Mouse (Mus musculus): ENCODE measurements at regions not wholly inside any gene's neighbourhood (a gene's known extent, or its start where the extent isn't known, plus 50 kb on each side); places are given as distances from the start of the nearest gene placed in this dataset.
A peak's percentile ranks its signal among the peaks of the same experiment; 100 is the strongest.

DNA sequence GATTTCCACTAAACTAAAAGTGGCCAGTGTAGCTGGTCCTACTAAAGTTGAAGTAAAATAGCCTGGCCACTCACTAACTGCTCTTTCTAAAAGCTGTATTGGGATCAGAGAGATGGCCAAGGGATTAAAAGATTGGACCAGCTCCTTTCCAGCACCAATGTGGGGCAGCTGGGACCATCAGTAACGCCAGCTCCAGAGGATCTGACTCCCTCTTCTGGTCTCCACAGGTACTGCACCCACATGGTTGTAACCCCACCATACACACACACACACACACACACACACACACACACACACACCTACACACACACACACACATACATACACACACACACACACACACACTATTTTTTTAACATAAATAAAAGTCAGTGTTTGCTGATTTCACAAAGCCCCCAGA is 122.1 kb upstream of the Topaz1 start:
- DNase-seq (ENCODE audit: low read depth, low spot score), result no peak

DNA sequence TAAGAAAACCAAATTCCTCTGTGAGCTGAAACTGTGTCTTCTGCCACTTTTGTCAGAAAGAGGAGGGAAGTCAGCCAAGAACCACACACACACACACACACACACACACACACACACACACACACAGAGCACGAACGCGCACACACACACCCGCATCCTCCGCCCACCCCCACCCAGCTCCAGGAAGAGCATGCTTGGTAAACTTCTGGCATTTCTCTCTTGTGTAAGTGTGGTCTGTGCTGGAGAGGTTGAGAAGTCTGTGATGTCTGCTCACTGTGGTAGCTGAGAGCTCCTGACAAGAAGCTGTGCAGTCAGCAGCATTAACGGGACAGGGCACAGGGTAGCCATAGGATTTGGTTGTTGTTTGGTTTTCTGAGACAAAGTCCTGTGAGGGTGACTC is 120.8 kb upstream of the Topaz1 start:
- DNase-seq (ENCODE audit: low read depth, low spot score), result no peak

DNA sequence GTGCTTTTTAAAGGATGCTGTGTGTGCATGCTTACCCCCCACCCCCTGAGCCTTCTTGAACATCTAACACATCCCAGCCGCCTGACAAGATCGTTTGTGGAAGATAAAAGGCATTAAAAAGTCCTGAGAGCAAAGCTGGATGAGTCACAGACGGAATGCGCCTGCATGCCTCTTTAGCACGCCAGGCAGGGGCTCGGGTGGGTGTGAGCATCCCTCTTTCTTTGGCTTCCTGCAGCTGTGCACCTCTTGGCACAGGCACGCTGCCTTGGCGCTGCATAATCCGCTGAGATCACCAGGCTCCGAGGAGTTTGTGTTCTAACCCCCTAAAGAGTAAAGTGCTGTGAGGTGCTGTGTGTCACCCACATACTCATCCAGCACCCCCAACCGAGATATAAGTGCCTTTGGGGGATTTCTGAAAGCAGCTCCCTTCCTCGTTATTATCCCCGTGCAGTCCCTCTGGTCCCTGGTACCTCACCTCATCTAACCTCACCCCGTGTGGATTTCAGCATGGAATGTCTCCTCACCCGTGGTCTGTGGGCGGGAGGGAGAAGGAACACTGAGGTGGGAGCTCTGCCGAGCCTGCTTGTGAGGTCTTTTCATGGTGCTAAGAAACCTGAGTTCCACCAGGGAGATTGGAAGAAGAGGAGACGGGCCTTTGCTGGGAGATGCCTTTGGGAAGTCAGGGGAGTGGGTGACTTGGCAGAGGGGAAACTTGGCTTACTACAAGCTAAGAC is 117.8 kb upstream of the Topaz1 start:
- no peak for DNase-seq (ENCODE audit: low read depth, low spot score)

DNA sequence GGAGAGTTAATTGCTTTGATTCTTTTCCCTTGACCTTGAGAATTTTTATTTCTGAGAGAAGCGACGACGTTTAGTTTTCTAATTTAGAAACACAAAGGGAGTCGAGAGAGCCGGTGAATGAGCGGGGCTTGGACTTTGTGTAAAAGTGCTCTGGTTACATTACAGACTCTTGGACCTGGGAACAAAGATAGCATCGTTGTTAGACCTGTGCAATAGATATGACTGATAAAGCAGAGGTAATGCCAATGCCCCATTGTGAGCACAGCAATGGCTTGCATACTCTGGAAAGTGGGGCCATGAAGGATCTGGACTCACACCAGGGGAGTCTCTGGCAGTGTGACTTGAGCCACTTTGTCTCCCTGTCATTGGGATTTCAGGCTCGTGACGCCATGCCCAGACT is 115.4 kb upstream of the Topaz1 start:
- no peak for DNase-seq (ENCODE audit: low read depth, low spot score)

DNA sequence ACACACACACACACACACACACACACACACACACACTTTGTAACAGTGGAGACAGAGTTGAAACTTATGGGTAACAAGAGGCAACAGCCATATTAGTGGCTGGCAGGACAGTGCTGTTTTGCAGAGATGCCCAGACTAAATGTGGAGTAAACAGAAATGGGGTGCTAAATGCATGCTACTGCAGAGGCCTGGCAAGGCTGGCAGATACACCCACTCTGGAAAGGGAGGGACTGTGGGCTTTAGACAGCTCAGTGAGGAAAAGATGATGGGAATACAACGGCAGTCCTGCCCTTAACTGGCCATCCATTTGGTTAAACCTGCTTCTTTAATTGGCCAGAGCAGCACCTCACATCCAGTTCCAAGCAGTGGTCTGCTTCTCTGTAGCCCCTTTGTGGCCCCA is 113.7 kb upstream of the Topaz1 start:
- DNase-seq (ENCODE audit: low read depth, low spot score), result no peak

DNA sequence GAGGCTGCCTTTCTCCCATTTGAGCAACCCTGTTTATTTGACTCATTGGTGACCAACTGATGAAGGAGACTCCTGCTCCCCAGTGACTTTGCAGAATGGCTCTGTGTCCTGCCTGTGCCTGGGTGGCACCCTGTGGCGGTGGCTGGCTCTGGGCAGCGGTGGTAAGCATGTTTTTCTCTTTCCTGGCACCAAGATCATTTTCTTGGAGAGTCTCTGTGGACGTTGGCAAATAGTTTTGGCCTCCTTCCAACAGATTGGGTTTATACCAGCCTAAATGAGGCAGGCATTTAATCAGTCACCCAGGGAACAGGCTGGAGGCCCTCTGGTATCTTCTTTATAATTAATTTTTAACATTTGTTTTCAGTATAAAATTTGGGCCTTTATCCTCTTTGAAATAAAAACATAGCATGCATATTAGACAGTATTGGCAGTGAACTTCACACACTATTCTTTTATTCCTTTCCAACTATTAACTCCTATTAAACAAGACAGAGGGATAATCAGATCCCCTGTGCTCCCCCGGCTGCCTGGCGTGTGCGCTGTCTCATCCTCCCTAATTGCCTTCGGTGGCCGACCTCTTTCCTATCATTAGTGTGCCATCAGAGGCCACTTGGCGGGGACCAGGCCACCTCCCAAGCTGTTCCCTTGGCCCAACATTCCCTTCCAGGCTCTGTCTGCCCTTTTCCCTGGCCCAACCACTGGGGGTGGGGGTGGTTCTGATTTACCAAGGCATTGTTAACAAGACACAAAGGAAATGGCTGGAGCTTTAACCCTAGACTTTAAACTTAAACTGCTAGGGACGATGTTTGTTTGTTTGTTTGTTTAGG is 111.8 kb upstream of the Topaz1 start:
- DNase-seq (ENCODE audit: low read depth, low spot score), result no peak

DNA sequence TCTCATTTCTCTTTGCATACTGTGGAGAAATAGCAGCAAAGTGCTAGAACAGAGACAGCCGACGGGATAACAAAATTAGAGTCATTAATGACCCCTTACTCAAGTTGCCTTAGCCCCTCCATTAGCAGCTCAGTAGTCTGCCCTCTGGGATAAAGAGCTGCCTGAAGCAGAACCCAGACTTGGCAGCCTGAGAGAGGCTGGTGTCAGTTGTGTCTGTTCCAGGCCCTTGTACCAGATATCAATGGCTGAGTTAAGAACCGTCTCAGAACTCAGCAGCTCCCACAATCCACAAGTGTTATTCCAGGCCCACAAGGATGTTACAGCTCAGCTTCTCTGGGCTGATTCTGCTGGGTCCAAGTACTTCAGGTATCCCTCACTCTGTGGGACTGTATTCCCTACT is 109.6 kb upstream of the Topaz1 start:
- DNase-seq (ENCODE audit: low read depth, low spot score), result no peak

DNA sequence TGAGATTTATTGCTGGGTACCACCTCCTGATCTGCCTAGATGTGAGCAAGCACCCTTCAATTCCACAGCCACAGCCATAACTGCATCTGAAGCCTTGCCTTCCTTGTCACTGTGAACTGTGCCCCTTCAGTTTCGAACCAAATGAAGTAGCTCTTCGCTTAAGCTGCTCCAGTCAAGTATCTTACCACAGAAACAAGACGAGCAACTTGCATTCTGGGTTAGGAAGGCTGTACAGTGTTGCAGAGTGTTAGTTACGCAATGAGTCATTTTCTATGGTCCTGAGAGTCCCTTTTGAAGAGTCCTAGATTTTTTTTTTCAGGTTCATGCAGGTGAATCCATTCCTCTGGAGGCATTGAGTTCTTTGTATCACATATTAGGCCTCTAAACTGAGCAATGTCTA is 107.9 kb upstream of the Topaz1 start:
- DNase-seq (ENCODE audit: low read depth, low spot score), result no peak

DNA sequence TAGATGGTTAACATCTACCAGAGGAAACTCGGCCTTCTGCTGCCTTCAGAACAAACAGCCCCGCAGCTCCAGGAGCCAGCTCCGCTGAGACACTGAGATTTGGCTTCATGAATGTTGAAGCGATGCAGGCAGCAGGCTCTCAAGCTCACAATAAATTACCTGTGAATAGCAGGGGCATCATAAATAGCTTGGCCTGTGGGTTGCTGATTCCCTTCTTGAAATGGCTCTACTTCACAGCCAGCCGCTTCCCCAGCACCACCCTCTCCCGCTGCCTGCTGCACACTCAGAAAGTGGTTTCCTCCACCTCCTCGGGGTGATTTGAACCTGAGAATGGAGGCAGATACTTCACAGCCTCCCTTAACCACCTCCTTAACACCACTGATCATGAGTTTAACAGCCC is 104.2 kb upstream of the Topaz1 start:
- no peak for DNase-seq (ENCODE audit: low read depth, low spot score)

DNA sequence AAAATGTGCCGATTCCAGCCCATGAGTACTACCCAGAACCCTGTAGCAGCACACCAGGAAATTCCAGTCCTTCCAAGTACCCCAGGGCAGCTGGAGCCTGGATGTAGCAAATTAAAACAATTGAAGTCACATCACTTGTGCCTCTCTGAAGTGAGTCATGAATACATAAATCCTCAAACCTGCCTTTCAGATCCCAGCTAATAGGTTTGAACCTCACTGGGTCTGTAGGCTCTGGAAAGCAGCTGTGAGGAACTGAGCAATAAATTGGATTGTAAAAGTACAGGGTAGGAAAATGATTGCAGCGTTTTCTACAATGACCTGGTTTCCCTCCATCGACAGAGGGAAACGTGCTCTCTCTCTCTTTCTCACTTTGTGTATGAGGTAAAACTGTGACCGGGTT is 101.6 kb upstream of the Topaz1 start:
- DNase-seq (ENCODE audit: low read depth, low spot score), result no peak

DNA sequence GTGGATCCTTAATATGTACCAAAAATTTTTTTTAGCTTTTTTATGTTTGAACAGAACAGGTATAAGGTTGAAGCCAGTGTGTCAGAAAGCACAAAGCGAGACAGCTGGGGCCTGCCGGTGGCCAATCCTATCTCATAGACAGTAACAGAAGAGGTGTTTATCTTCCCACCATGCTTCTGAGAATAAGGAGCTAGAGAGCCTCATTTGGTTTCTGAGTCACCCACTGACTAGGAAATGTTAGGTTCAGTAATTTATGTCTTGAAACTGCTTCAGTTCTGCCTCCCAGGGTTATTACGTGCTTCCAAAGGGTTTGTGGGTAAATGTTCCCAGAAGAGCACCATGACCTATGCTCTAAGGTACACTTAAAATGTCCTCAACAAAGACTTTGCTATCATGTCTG is 96.3 kb upstream of the Topaz1 start:
- DNase-seq (ENCODE audit: low read depth, low spot score), result no peak

DNA sequence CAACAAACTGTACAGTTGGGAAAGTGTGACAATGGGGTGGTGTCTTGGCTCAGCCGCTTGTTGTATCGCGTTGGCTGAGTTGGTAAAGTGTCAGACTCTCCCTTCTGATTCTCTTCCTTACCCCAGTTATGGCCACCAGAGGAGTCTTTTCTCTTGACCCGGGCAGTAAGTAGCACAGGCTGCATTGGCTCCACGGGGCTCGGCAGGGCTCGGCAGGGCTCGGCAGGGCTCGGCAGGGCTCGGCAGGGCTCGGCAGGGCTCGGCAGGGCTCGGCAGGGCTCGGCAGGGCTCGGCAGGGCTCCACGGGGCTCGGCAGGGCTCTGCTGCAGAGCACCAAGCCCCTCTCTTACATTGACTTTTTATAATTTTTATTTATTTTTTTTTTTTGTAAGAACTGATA is 91.6 kb upstream of the Topaz1 start:
- peak; percentile 18 for DNase-seq (ENCODE audit: low read depth, low spot score)

DNA sequence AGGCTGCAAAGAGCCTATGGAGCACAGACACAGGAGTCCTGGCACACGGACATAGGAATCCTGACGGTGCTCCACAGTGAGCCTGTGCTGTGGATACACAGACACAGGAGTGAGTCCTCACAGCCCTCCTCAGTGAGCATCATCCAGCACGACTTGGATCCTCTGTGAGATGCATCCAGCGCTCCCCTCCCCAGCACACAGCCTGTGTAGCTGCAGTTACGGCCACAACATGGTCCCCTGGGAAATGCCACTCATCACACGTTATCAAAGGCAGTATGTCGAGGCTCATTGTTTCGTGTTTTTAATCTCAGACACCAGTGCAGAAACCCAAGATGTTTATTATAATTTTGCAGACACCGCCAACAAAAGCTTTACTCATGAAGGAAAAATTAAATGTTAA is 87.1 kb upstream of the Topaz1 start:
- DNase-seq (ENCODE audit: low read depth, low spot score), result no peak

DNA sequence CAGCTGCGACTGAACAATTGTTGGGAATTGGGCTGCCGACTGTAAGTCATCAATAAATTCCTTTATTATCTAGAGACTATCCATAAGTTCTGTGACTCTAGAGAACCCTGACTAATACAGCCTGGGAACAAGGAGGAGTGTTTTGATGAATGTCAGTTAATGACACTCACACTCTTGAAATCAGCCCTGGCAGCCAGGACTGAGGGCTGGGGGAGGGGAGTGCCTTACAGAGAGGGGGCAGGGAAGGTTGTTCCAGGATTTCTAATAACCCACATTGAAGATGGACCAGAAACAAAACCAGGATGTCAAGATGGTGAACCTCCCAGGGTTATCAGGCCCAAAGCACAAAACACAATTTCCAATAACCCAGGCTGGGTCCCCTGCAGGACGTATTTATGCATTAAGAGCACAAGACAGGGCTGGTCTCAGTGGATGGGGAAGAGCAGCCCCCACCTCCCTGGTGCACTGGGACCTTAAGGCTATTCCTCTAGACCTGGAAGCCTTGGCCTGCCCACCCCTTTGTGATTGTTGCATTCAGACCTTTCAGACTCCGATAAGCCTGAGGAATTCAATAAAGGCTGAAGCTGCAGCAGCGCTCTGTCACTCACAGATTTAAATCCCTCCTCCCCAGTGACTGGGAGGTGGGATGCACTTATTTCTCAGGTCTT is 80.0 kb upstream of the Topaz1 start:
- DNase-seq (ENCODE audit: low read depth, low spot score), result no peak

DNA sequence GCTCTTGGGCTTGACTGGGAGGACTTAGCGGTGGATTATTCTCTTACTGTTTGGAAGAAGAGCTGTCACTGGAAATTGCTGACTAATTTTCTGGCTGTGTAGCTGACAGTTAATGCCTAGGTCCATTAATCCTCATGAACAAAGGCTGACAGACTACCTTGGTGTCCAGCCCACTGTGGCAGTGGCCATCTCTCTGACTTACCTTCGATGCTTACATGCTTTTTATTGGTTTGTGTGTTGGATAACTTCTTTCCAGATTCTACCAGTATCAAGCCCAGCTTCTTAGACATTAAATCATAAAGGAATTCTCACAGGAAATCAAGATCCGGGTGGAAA is 79.5 kb upstream of the Topaz1 start:
- DNase-seq (ENCODE audit: low read depth, low spot score), result no peak

DNA sequence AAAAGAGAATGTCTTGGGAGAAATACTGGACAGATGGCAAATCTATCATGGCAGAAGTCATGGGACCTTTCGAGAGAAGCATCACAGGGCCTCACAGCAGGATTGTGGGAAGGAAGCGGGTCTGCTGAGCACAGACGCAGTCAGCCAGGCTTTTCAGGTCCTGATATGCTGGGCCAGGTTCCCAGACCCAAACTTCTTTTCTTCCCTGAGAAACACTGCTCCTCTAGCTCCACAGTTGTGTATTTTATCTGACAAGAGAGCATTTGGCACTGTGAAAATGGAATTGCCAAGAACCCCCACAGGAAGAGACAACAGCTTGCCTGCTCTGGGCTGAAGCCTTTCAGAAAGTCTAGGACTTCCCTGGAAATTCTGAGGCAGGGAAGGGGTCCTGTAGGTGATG is 73.4 kb upstream of the Topaz1 start:
- DNase-seq (ENCODE audit: low read depth, low spot score), result no peak

DNA sequence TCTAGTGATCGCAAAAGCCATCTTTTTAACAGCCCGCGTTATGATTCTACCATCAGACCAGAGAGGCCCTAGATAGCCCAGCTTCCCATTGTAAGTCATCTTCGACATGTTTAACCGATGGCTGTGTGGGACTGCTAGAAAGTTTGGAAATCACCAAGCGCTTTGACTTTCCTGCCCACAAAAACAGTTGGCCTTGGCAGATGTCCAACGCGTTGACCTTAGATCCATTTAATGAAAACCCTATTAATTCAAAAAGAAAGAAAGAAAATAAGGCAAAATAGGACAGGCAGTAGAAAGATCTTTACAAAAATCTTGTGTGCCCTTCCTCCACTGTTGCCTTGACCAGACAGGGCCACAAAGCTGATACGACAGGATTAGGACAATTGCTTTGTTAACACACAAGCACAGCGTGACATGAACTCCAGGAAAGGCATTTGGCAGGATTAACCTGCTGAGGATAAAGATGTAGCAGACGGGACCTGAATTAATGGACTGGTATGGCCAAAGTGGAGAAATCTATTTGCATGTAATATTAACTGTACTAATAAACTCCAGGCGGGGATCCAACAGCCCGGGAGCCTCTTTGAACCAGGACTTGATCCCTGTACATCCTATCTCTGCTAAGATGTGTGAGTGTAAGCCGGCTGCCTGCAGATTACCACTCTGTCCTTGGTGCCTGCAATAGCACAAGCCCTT is 69.0 kb upstream of the Topaz1 start:
- DNase-seq (ENCODE audit: low read depth, low spot score), result no peak

DNA sequence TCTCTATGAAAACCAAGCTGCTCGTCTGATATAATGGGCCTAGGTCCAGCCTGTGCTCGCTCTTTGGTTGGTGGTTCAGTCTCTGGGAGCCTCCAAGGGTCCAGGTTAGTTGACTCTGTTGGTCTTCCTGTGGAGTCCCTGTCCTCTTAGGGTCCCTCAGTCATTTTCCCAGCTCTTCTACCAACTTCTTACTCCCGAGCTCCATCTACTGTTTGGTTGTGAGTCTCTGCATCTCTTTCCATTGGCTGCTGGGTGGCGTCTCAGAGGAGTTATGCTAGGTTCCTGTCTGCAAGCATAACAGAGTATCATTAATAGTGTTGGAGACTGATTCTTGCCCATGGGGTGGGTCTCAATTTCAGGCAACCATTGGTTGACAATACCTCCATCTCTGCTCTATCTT is 60.0 kb upstream of the Topaz1 start:
- peak; percentile 2 for DNase-seq (ENCODE audit: low read depth, low spot score)

DNA sequence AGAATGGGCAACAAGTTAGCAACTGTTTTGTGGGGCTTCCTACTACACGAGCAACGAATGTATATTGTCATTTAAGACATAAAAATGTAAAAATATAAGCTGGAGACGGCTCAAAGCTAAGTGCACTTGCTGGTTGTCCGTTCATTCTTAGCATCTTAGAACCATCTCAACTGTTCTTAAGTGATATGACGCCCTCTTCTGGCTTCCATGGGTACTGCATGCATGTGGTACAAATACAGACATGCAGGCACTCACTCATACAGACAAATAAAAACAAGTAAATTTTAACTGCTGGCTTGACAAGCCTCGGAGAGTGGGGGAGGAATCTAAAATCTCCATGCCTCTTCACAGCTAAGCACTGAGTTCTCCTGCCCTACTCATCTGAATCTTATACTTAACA is 55.3 kb upstream of the Topaz1 start:
- DNase-seq (ENCODE audit: low read depth, low spot score), result peak; percentile 3

DNA sequence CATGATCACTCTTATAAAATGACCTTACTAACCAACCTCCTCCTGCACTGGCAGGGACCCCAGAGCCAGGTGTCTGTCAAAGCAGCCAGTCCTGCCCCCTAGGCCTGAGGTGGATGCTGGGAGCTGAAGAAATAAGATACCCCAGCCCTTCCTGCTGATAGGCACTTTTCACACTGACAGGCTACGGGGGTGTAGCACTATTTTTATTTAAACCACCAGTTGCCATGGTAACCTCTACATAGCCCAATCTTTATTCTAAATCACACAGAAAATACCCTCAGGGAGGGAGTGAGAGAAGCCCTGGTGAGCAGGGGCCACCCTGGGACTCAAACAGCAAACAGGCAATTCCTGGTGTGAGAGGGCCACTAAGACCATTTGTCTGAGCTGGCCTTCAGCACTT is 51.4 kb upstream of the Topaz1 start:
- DNase-seq (ENCODE audit: low read depth, low spot score), result no peak
